Mouse (Mus musculus): ENCODE results near the gene Gcc1. TPM values are rescaled to one million over a fixed set of nuclear protein-coding genes. Genes with fewer than 3 reads are reported as not detected.

The Gcc1 gene
- 3.6 and 4.1 TPM in 2 replicates for polyA plus RNA-seq (2012; rRNA removed)

DNA sequence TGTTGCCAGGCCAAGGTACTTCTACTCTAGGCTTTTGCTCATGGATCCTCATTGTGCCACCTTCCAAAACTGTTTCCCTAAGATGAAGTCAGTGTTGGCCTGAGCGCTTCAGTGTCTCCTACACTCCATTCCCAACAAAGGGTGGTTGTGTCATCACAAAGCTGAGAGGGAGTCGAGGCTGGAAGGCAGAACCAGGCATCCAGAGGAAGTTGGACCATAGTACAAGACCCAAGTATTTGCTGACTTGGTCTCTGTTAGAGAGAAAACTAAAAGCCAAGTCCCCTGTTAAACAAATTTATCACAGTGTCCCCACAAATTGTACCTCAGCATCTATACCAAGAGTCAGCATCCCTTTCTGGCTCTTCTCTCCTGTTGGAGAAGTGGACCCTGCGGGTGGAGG is at the start of gene Gcc1:
Gene Gcc1, minus strand, starts transcription at position 101 of the 400 bp plus-strand sequence.

DNA sequence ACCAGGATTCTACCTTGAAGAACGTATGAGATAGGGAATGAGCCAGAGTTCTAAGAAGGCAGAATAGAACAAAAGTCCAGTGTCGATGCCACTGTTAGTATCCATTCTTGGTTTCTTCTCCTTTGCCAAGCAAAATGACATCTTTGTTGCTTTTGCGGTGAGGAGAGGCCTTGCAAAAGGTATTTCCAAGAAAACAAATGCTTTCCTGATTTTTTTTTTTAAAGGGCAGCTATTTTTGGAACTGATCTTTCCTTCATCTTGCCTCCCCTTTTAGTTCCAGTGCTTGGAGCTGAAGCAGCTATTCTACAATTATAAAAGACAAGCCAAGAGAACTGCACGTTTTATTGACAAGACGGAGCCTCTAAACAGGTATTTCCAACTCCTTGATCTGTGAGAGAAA is 46.6 kb upstream of the Gcc1 start, which contains the start of gene Snd1:
Gene Snd1, plus strand, starts transcription at position 301 of the 400 bp plus-strand sequence.

DNA sequence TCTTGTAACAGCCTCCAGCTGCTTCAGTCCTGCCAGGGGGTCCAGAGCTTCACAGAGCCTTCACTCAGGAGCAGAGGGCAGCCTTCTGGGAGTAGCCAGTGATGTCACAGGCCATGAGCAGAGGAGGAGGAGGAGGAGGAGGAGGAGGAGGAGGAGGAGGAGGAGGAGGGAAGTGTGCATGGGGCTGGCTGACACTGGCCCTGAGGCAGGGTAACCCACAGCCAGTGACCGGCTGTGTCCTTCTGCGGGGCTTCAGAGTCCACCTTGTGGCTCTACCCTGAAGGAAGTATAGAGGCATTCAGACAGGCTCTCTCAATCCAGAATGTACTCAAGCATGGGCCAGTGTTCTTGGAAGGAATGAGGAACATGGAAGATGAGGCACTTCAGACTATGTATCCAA is 21.1 kb upstream of the Gcc1 start, which contains the start of gene Pax4:
Gene Pax4, minus strand, starts transcription at position 101 of the 400 bp plus-strand sequence.

DNA sequence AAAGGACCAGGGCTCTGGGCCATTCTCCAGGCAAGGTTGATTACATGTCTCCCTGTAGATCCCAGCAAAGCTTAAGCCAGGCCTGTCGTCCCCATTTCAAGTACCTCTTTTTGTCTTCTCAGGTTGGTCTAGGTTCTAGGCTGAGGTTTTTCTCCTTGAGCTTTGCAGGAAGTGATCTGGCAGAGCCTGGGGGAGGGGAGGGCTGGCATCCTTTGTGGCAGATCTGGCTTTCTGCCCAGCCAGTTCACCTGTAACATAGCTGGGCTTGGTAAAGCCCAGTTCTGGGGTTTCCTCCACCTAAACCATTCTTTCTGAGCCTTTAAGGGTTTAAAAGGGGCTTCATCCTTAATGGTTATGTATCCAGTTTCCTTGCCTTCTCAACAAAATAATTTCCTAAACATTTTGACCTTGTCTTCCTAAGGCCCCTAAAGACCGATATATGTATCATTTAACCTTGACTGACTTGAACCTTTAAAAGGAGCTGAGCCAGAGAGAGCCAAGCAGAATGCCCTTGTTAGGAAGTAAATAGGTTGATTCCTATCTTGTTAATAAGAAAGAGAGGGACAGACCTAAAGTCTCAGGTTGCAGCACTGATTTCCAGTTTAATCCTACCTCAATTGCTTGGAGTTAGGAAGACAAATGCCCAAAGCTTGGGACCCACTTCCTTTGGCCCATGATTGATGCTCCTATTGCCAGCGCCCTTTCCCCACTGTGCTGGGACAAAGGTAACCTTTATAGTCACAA is 922 bp downstream of the Gcc1 start, which contains the start of gene Fscn3:
Gene Fscn3, plus strand, starts transcription at position 694 of the 744 bp plus-strand sequence.

DNA sequence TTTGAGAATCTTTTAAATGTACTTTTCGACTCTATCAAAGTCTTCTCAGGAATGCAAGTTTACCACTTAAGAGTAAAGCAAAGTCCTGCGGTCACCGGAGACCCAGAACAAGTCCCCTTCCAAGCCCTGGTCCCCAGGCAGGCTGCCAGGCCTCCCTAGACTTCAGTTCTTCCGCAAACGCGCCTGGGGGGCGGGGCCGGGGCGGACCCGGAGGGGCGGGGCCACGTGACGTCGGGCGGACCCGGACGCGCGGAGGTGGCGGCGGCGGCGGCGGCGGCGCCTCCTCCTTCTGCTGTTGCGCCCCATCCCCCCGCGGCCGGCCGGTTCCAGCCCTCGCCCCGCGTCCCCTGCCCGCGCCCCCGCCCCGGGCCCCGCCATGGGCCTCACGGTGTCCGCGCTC is 4.9 kb downstream of the Gcc1 start, which contains the start of gene Arf5:
Gene Arf5, plus strand, starts transcription at position 248 of the 400 bp plus-strand sequence.

DNA sequence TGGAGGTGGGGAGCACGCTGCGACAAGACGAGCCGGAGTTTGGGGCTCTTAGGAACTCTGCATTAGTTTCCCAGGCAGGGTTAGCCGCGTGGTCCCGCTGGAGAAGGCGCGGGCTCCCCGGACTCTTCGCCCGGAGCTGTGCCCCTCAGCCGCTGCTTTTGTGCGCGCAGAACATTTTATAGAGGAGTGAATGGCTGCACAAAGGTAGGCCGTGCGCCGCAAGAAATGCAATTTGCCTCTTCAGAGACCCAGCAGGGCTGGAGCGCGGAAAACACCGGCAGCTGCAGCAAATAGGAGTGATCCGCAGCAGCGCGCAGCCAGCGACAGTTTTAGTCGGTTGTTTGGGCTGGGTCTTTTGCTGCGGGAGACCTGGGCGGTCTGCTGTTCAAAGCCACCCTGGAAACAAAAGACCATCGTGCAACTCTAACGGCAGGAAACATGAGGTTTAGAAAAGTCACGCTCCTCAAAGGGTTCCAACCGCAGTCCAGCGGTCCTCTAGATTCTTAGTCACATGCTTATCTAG is 30.4 kb downstream of the Gcc1 start, which contains the start of gene Zfp800:
Gene Zfp800, minus strand, starts transcription at position 325 of the 523 bp plus-strand sequence.

Other genes with a start within 250 kb of the Gcc1 start
- gene Zfp800, start 30.4 kb downstream of the Gcc1 start, polyA plus RNA-seq (2012; rRNA removed), result 5.5 and 6.2 TPM in 2 replicates
- 207 and 226 TPM in 2 replicates for gene Arf5, start 4.8 kb downstream of the Gcc1 start, polyA plus RNA-seq (2012; rRNA removed)
- gene Fscn3, start 601 bp downstream of the Gcc1 start, polyA plus RNA-seq (2012; rRNA removed), result 0.08 and 0.10 TPM in 2 replicates
- gene Pax4, start 21.0 kb upstream of the Gcc1 start, polyA plus RNA-seq (2012; rRNA removed), result not detected in 2 replicates
- gene Snd1, start 46.7 kb upstream of the Gcc1 start, polyA plus RNA-seq (2012; rRNA removed), result 46.8 and 57.0 TPM in 2 replicates

Measured in liver, embryonic 18 days (tissue).